Mouse (Mus musculus): ENCODE results near the gene Ercc6.
A peak's percentile ranks its signal among the peaks of the same experiment; 100 is the strongest.

Gene Ercc6

GRCm38 (mm10) chr14:32583696-32584095 lies 70.4 kb downstream of the Ercc6 start:
- no peak for DNase-seq (ENCODE audit: low read depth)

- DNase-seq (ENCODE audit: low read depth), result peak; percentile 81
These were observed 73.9 kb downstream of the Ercc6 start for GRCm38 (mm10) chr14:32587013-32587784.

- DNase-seq (ENCODE audit: low read depth), result no peak
These were observed 77.1 kb downstream of the Ercc6 start for GRCm38 (mm10) chr14:32590377-32590776.

GRCm38 (mm10) chr14:32597232-32598231 lies 84.2 kb downstream of the Ercc6 start:
- peak; percentile 75 for DNase-seq (ENCODE audit: low read depth)

- DNase-seq (ENCODE audit: low read depth), result no peak
These were observed 85.3 kb downstream of the Ercc6 start for GRCm38 (mm10) chr14:32598437-32599219.

GRCm38 (mm10) chr14:32599290-32600041 lies 86.1 kb downstream of the Ercc6 start, which contains the start of gene Prrxl1:
Gene Prrxl1, plus strand, starts transcription at chr14:32599407.
- no peak for DNase-seq (ENCODE audit: low read depth)

GRCm38 (mm10) chr14:32600110-32600509 lies 86.8 kb downstream of the Ercc6 start:
- DNase-seq (ENCODE audit: low read depth), result no peak

GRCm38 (mm10) chr14:32605508-32605907 lies 92.2 kb downstream of the Ercc6 start:
- DNase-seq (ENCODE audit: low read depth), result no peak

- DNase-seq (ENCODE audit: low read depth), result no peak
These were observed 93.0 kb downstream of the Ercc6 start for GRCm38 (mm10) chr14:32606316-32606715.

GRCm38 (mm10) chr14:32609392-32609791 lies 96.1 kb downstream of the Ercc6 start:
- DNase-seq (ENCODE audit: low read depth), result no peak

- no peak for DNase-seq (ENCODE audit: low read depth)
These were observed 103.9 kb downstream of the Ercc6 start for GRCm38 (mm10) chr14:32617253-32617652.

- no peak for DNase-seq (ENCODE audit: low read depth)
These were observed 110.9 kb downstream of the Ercc6 start for GRCm38 (mm10) chr14:32624245-32624644.

- no peak for DNase-seq (ENCODE audit: low read depth)
These were observed 111.5 kb downstream of the Ercc6 start for GRCm38 (mm10) chr14:32624811-32625210.

- DNase-seq (ENCODE audit: low read depth), result no peak
These were observed 114.0 kb downstream of the Ercc6 start for GRCm38 (mm10) chr14:32627271-32627670.

GRCm38 (mm10) chr14:32628584-32628983 lies 115.3 kb downstream of the Ercc6 start:
- DNase-seq (ENCODE audit: low read depth), result no peak

All from c-Kit-positive CD71-negative TER-119-negative erythroid progenitor cells, embryonic 14.5 days (primary cell).